Mouse (Mus musculus): Measurements from ENCODE around the gene Nudc.

The Nudc gene

DNA sequence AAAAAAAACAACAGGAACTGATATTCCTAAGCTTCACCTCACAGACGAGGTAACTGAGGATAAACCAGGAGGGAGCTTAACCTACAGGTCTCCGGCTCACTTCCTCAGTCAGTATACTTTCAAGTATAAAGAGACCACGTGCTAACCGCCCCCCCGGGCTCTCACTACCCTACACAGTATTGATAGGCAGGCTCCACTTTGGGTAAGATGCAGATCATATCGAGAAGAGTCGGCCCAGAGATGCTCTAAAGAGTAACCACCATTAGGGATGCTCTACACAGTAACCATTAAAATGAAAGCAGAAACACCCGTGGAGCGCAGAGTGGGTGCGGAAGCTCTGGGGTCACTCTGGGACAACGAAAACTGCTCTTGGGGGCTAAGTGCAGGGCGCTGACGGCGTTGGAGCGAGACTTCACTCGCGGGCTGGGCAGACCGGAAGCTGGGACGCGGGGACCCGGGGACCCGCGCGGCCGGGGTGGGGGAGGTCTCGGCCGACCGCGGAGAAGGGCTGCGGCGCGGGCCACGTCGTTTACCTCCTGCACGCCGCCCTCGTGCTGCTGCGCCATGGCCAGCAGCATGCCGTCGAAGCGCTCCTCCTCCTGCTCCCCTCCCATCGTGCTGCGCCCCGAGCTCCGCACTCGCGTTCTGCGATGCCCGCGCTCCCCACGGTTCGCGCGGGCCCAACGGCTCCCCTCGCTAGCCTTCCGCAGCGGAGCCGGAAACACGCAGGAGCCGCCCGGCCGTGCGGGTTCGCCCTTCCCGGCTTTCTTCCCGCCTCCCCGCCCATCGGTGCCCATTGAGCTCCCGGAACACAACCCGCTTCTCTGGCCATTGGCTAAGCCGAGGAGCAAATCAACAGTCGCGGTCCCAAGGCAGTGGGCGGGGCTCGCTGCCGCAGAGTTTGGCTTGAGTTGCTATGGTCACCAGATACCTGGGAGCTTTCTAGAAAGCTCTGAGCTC is at the start of gene Nudc:
Gene Nudc, minus strand, starts transcription at position 725 of the 960 bp plus-strand sequence.
- DNase-seq (ENCODE audit: extremely low spot score, low read depth, low spot score), result peak; percentile 76

DNA sequence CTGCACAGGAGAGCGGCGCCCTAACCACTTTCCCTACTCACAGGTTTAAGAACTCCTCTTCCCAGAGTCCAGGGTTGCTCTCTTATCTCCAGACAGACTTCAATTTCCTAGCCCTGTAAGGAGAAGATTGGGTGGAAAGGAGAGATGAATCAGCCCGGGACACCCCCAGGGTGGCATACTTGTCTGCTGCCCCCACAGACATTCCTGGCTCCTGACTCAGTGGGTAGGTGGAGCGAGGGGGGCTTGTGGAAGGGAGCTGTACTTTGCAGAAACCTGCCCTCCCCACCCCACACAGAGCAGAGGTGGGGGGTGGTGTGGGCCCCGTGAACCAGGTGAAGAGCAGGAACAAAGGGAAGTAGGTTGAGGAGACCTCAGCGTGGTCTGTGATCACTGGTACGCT is 49.7 kb upstream of the Nudc start:
- DNase-seq (ENCODE audit: extremely low spot score, low read depth, low spot score), result no peak

DNA sequence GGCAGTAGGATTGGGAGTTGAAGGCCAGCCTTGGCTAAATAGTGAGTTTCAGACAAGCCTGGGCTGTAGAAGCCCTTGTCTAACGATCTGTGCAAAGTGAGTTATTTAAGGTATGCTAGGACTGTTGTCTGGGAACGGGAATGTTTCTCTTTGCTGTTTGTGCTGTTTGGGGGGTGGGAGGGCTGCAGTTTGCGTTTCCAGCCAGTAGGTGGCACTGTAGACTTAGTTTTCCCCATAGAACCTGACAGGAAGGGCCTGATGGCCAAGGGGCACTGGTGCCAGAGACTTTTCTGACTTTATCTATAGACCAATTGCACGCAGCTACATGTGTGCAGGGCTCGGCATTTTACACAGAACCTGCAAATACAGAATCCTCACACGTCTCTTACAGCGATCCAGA is 46.8 kb upstream of the Nudc start:
- DNase-seq (ENCODE audit: extremely low spot score, low read depth, low spot score), result no peak

DNA sequence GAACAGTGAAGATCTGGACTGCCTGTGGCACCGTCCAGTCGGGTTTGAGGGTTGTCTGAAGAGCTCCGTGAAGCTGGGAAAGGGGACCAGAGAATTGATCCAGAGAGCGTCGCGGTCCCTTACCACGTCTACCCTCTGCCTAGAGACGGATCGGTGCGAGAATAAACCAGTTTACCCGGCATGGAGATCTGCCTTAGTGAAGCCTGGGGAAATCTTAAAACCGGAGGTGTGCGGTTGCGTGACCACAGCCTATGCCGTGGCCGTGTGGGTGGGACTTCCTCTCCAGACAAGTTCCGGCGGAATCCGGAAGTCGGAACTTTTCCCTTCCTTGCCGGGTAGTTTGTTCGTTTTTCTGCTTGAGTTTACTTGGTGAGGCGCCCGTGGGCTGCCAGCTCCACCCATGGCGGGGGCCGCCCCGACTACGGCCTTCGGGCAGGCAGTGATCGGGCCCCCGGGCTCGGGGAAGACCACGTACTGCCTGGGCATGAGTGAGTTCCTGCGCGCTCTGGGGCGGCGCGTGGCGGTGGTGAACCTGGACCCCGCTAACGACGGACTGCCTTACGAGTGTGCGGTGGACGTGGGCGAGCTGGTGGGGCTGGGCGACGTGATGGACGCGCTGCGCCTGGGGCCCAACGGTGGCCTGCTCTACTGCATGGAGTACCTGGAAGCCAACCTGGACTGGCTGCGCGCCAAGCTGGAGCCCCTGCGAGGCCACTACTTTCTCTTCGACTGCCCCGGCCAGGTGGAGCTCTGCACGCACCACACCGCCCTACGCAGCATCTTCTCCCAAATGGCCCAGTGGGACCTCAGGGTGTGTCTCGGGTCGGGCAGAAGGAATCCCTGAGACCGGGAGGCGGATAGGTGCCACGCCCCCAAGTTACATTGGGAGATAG is 38.5 kb upstream of the Nudc start, which contains the start of gene Gpn2:
Gene Gpn2, plus strand, starts transcription at position 304 of the 893 bp plus-strand sequence.
- DNase-seq (ENCODE audit: extremely low spot score, low read depth, low spot score), result no peak

DNA sequence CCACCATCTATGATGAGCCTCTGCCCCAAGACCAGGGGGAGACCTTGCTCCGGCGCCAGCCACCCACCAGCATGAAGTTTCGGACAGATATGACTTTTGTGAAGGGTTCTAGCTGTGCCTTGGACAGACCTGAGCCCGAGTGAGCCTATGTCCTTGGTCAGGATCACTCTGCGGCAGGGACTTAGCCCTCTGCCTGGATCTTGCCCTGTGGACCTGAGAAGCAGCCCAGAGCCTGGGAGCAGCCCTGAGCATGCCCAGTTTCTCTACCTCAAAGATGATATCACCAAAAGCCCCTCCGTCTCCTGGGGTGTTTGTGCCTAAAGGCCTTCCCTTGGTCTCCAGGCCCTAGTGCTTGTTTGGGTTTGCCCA is 37.9 kb upstream of the Nudc start:
- DNase-seq (ENCODE audit: extremely low spot score, low read depth, low spot score), result no peak

DNA sequence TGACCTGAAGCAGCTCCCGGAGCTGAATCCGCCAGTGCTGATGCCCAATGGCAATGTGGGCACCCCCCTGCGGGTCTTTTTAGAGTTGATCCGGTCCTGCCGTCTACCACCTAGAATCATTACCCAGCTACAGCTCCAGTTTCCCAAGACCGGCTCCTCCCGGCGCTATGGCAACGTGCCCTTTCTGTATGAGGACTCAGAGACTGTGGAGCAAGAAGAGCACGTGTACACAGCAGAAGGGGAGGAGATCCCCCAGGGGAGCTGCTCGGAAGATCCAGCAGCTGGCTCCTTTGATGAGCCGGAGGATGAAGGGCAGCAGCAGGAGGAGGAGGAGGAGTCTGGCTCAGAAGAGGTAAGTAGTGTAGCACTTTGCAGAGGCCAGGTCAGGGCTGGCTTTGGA is 32.2 kb upstream of the Nudc start:
- DNase-seq (ENCODE audit: extremely low spot score, low read depth, low spot score), result no peak

DNA sequence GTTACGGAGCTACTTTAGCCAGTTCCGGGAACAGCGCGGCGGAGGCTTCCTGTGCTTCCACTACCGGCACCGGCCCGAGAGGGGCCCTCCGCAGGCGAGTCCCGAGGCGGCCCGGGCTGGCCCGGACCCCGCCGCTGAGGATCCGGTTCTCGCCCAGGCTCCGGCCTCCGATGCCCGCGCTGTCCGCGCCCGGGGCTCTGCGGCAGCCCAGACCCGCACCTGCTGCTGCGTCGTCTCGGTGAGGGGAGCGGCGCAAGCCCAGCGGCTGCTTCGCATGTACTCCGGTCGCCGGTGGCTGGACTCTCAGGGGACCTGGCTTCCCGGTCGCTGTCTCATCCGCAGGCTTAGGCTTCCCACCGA is 29.0 kb upstream of the Nudc start:
- no peak for DNase-seq (ENCODE audit: extremely low spot score, low read depth, low spot score)

DNA sequence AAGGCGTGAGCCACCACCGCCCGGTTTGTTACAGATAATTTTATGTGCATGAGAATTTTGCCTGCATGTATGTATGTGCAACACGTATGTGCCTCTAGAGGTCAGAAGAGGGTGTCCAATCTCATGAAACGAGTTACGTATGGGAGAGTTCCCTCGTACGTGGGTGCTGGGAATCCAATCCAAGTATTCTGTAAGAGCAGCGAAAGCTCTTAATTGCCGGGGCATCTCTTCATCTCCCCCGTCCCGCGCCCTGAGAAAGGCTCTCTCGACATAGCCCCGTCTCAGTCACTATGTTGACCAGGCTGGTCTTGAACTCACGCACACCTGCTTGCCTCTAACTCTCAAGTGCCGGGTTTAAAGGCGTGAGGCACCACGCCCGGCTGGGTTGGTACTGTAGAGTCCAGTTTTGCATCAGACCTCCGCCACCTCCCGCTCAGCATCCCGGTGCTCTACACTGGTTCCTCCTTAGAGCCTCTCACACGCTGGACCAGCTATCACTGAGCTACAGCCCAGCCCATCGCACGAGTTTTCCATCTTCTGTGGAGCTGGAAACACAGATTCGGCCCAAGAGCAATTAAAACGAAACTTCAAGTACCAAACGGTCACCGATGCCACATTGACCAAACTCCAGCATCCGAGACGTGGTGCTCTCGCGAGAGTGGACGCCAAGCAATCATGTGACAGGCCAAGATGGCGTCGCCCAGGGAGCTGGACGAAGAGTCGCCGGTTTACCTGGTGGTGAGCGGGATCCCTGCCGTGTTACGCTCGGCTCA is 28.5 kb upstream of the Nudc start, which contains the start of gene Gpatch3:
Gene Gpatch3, plus strand, starts transcription at position 676 of the 773 bp plus-strand sequence.
- peak; percentile 85 for DNase-seq (ENCODE audit: extremely low spot score, low read depth, low spot score)

DNA sequence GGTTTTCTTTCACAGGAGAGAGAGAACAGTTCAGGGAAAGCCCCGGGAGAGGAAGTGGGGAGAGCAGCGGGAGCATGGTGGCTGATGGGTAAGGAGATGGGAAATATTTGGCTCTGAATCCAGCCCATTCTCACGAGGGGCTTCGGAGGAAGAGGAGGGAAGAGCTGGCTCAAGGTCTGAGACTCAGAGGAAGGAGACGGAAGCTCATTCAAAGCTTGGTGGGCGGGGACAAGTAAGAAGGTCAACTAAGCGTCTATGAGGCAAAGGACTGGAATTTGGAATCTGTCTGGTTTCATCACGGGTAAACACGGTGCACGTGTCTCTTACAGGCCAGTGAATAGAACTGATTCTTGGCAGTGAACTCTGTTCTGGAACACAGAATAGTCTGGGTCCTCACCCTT is 24.3 kb upstream of the Nudc start:
- no peak for DNase-seq (ENCODE audit: extremely low spot score, low read depth, low spot score)

DNA sequence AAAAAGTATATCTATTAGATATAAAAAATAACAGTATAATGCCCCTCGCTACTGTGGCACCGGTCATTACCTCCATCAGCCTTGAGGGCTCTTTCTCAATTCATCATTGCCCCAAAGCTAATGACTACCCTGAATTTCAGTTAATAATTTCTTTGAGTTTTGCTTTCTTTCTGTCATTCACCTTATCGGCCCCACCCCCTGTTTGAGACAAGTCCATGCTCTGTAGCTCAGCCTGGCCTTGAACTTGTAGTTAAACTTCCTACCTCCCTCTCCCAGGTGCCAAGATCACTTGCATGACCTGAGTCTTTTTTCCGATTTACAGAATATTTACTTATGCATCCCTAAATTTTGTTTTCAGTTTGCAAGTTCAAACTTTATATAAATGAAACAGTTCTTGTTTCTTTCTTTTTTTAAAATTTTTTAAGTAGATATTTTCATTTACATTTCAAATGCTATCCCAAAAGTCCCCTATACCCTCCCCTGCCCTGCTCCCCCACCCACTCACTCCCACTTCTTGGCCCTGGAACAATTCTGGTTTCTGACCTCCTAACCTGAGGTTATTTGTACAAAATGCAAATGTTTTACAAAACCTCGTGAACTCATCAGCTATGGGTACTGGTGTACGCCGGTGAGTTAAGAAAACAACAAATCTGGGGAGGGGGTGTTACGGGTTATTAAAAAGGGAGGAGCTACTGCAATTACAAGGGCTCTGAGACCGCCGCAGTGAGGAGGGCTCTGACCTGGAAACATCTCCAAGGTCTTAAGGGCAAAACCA is 23.7 kb upstream of the Nudc start:
- DNase-seq (ENCODE audit: extremely low spot score, low read depth, low spot score), result no peak

DNA sequence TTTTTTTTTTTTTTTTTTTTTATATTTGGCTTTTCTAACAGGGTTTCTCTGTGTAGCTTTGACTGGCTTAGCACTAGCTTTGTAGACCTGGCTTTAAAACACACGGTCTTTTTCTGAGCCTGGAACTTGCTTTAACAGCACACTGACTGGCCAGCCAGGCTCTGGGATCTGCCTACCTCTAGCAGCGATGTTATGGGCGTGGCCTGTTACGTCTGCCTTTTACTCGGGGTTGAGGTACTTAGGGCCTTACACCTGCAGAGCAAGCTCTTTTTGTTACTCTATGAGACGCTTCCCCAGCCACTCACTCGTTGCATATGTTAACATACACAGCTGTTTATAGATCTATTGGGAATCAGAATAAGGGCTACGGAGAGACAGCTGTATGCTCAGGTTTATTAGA is 21.5 kb upstream of the Nudc start:
- no peak for DNase-seq (ENCODE audit: extremely low spot score, low read depth, low spot score)

DNA sequence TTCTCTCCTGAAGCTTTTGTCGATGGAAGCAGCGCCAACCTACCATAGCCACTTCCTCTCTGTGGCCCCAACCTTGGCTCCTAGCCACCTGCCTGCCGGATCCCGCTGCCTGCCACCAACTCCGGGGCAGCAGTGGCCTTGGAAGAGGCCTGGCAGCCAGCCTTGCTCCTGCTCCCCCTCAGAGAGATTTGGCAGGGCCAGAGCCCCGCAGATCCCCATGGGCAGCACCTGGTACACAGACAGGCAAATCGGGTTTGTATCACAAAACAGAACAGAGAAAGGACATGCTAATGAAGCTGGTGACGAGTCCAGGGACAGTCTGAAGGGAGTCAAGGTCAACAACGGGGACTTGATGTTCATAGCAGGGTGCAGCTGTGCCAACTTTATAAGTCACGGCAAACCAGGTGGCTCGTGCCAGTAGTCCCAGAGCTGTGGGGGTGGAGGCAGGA is 17.4 kb upstream of the Nudc start:
- DNase-seq (ENCODE audit: extremely low spot score, low read depth, low spot score), result no peak

DNA sequence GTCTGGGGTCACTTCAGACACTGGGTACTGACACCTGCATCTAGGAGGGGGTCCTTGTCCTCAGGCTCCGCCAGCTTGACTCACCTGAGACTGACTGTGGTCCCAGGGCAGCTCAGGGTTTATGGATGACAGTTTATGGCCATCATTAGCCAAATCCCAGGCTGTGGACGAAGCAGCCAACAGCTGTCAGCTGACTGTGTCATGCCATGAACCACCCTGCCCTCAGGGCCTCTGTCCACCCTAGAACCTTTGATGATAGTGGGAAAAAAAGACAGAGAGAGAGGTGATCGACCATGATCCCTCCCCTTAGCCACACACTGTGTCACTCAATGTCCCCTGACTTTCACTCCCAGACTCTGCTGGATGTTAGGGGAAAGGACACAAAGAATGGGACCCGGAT is 15.8 kb upstream of the Nudc start:
- no peak for DNase-seq (ENCODE audit: extremely low spot score, low read depth, low spot score)

DNA sequence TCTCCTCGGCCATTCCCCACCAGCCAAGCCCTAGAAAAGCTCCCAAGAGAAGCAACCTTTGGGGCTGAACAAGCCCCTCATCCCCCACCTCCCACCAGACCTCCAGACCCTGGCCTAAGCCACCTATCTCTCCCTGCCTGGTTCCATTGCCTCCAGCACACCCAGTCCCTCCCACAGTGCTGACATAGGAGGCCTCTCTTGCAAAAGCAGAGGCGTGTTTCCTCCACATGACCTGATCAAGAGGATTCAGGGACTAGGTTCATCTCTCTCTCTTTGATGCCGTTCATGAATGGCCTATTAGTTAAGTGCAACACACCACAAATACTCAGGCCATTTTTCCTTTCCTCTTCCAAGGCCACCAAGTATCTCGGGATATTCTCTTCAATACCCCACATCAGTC is 14.1 kb upstream of the Nudc start:
- DNase-seq (ENCODE audit: extremely low spot score, low read depth, low spot score), result no peak

DNA sequence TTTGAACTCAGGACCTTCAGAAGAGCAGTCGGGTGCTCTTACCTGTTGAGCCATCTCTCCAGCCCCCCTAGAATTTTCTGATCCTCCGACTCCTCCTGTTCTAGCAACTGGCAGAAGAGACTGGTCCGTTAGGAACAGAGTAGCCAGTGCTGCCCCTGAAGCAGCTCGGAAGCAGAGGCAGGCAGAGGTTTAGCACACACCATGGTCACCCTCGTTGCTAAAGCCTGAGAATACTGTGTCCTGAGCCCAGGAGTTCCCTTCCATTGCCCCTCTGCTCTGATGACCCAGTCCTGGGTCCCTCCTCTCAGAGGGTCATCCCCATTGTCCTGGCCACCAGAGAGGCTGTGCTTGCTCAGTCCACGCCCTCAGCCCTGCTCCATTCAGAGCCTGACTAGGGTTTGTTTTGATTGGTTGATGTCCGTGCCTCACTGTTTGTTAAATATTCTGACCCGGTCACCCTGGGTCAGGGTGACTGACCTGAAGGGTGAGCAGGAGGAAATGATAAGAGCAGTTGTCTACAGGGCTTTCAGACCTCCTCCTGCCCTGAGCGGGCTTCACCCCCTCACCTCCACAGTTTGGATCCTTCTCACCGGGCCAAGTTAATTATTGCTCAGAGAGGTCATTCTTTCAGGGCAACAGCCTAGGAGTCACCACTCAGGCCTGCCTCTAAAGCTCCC is 11.4 kb upstream of the Nudc start:
- no peak for DNase-seq (ENCODE audit: extremely low spot score, low read depth, low spot score)

DNA sequence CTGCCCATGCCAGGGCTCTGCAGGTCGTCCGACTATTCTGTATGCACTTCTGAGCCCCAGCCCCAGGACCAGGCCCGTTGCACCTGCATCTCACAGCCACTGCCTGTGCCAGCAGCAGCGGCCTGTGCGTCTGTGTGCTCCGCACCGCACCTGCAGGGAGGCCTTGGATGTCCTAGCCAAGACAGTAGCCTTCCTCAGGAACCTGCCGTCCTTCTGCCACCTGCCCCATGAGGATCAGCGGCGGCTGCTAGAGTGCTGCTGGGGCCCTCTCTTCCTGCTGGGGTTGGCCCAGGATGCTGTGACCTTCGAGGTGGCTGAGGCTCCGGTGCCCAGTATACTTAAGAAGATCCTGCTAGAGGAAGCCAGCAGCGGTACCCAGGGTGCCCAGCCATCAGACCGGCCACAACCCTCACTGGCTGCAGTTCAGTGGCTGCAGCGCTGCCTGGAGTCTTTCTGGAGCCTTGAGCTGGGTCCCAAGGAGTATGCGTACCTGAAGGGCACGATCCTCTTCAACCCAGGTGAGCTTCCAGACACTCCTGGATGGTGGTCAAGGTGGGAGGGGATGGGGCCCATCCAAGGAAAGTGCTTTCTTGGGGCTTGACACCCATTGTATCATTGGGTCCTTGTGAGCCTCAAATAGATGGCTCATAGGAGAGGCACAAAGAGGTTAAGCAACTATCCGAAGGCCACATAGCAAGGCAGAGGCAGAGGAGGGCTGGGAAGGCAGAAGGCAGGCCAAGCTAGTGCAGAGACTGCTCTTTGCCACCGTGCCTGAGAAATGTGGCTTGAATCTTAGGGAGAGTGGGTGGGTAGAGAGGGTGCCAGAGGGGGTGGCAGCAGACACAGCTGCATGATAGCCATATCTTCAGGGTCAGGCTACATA is 7.9 kb upstream of the Nudc start:
- no peak for DNase-seq (ENCODE audit: extremely low spot score, low read depth, low spot score)

DNA sequence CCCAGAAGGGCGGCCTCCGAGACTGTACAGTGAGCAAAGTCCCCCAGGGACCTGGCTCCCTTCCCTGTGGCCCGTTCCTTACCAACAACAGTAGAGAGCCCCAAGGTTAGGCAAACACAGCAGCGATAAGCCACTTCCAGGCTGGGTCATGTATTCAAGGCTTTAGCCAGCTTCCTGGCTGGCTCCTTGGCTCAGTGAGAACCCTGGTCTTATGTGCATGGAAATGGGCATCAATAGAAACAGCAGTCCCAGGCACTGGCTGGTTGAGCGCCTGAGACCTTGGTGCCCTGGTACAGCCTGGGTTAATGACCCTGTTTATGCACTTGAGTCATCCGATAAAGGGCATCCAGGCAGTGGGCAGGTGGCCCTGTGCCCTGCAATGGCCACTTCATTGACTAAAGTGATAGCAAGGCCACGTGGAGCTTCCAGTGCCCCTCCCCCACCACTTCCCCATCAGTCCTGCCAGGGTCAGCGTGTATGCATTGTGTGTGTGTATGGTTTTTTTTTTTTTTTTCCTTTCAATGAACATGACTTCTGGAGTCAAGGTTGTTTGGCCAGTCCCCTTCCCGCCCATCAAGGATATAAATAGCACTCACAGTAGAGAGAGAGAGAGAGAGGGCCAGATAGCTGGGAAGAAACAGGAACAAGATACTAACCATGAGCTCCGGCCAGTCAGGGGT is 7.1 kb upstream of the Nudc start, which contains the start of gene Nr0b2:
Gene Nr0b2, plus strand, starts transcription at position 609 of the 680 bp plus-strand sequence.
- no peak for DNase-seq (ENCODE audit: extremely low spot score, low read depth, low spot score)

DNA sequence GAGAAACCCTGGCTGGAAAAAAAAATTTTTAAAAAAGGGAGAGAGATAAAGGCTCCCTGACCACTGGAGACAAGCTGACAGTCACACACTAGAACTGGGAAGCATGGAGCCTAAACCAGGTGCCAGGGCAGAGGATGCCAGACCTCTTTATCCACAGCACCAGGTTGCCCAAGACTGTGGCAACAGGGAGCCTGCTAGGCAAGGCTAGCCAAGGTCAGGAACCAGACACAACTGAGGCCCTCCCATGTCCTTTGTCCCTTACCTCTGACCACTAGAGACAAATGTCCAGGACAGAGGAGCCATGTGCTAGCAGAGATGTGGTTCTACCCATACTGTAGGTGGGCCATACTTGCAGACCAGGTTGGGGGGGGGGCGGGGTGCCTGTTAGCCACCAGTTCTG is 6.2 kb upstream of the Nudc start:
- no peak for DNase-seq (ENCODE audit: extremely low spot score, low read depth, low spot score)

Measured in hindlimb bud, embryonic 11.5 days (tissue).